In genomic region chr8:53638495-53639171, GRCm38 (mm10) we compare ENCODE assay signal across 8 mouse cellular contexts. TPM values are rescaled to one million over a fixed set of nuclear protein-coding genes. Genes with fewer than 3 reads are reported as not detected.
DNase-seq lines count a peak whose midpoint lies in the region; ATAC-seq and TF ChIP-seq lines count a peak whose summit lies in the region.

Gene Neil3, minus strand, starts transcription at chr8:53639065.

- H3K79me2 ChIP-seq in liver, adult 2 months (ENCODE audit: control insufficient read depth, insufficient read depth, low read length), result no peaks in the 10 kb centered on the region

- TF ChIP-seq POLR2A in liver, adult 2 months (IDR thresholded peaks at IDR 0.05; ENCODE audit: extremely low read depth, insufficient read depth, low read length), result no peak

- no peak for TF ChIP-seq CTCF in liver, adult 2 months (IDR thresholded peaks at IDR 0.05; ENCODE audit: low read depth, low read length)

- peak within 1 kb of the TSS; percentile 75 for H3K9ac ChIP-seq in intestine, embryonic 16.5 days (ENCODE audit: low read depth, low read length)
- H3K9ac ChIP-seq in liver, adult 2 months (ENCODE audit: low read depth, low read length), result no peak within 1 kb of the TSS

- no peaks in the 10 kb centered on the region for H3K9me3 ChIP-seq in intestine, embryonic 16.5 days (ENCODE audit: control insufficient read depth, low read length)

- peak within 1 kb of the TSS; percentile 69 for H3K4me3 ChIP-seq in intestine, embryonic 16.5 days (ENCODE audit: low read length)
- peak within 1 kb of the TSS; percentile 56 for H3K4me3 ChIP-seq in liver, adult 2 months (ENCODE audit: insufficient read depth, low read depth, low read length)

- H3K4me1 ChIP-seq in intestine, embryonic 16.5 days (ENCODE audit: control insufficient read depth, insufficient read depth, low read length), result peaks cover 6% of the 10 kb centered on the region
- H3K4me1 ChIP-seq in liver, adult 2 months (ENCODE audit: control insufficient read depth, insufficient read depth, low read length), result no peaks in the 10 kb centered on the region

- DNase-seq in layer of hippocampus, adult 9-11 months, result peak; percentile 6
- DNase-seq in layer of hippocampus, adult 9-10 months (ENCODE audit: low spot score), result no peak
- peak; percentile 93 for DNase-seq in embryo, embryonic 11 days
- peak; percentile 74 to 88 for DNase-seq in gastrocnemius, postnatal 4 days (ENCODE audit: low spot score in 2 of 2)
- peak; percentile 65 for DNase-seq in liver, adult 2 months (ENCODE audit: extremely low read depth, low read depth, low spot score)
- DNase-seq in splenic B cell, adult 2 months (ENCODE audit: low read depth, low spot score), result peak; percentile 84

- no peaks in the 10 kb centered on the region for H3K27me3 ChIP-seq in intestine, embryonic 16.5 days (replicated peaks; ENCODE audit: control insufficient read depth, insufficient read depth, low read length)
- no peaks in the 10 kb centered on the region for H3K27me3 ChIP-seq in liver, adult 2 months (ENCODE audit: control insufficient read depth, insufficient read depth, low read length)
- H3K27me3 ChIP-seq in splenic B cell, adult 2 months (ENCODE audit: control insufficient read depth, insufficient read depth, low read length, poor library complexity, severe bottlenecking), result no peaks in the 10 kb centered on the region

- peak; percentile 100 for ATAC-seq in intestine, embryonic 16.5 days
- peak; percentile 96 for ATAC-seq in monocyte, adult 5-6 weeks (replicated peaks; ENCODE audit: insufficient number of reproducible peaks, low FRiP score, low TSS enrichment, poor library complexity, severe bottlenecking)

- no peaks in the 10 kb centered on the region for H3K36me3 ChIP-seq in intestine, embryonic 16.5 days (ENCODE audit: control insufficient read depth, insufficient read depth, low read length)
- no peaks in the 10 kb centered on the region for H3K36me3 ChIP-seq in liver, adult 2 months (ENCODE audit: control insufficient read depth, insufficient read depth, low read length)
- no peaks in the 10 kb centered on the region for H3K36me3 ChIP-seq in splenic B cell, adult 2 months (ENCODE audit: control insufficient read depth, insufficient read depth, low read length, poor library complexity, severe bottlenecking)

- H3K27ac ChIP-seq in intestine, embryonic 16.5 days (ENCODE audit: low read length), result 0 out of 2 replicates have a peak within 1 kb of the TSS, but pooled peaks have one; percentile 40
- no peak within 1 kb of the TSS for H3K27ac ChIP-seq in liver, adult 2 months (replicated peaks; ENCODE audit: insufficient read depth, low read depth, low read length)

- WGBS in intestine, embryonic 16.5 days, result 2% methylated on average over 26 of the region's 26 CpGs
- WGBS in liver, adult 2 months, result 2% methylated on average over 26 of the region's 26 CpGs

- peak within 1 kb of the TSS; percentile 71 for H3K4me2 ChIP-seq in intestine, embryonic 16.5 days (ENCODE audit: low read depth, low read length)

RNA-seq across cellular contexts. Expression of gene Neil3, which starts in this region (rescaled TPM):
- total RNA-seq in gastrocnemius, postnatal 4 days (2021), result 10 to 100 TPM; 13.8 to 15.6 TPM
- 19.6 and 24.4 TPM in 2 replicates for polyA plus RNA-seq in intestine, embryonic 16.5 days (2015; fragmentation: Nextera tagmentation; extraction: Ambion mirVana)
- 0.18 and 0.40 TPM in 2 replicates for total RNA-seq in liver, adult 2 months (2014; rRNA removed)
- not detected in 2 replicates for polyA plus RNA-seq in liver, adult 2 months (2012; rRNA removed)
- total RNA-seq in monocyte, adult 5-6 weeks (2017), result 0.48 to 0.78 TPM in 2 of 3 replicates, not detected in the other

Comparison
In these comparisons a context has a peak if more than half of its experiments do, and no peak if none do; other contexts are left out.
1. RNA of gene Neil3 (polyA plus RNA-seq): 19.6 to 24.4 TPM in intestine, embryonic 16.5 days; not detected in liver, adult 2 months; every median in the first group is over 10 times any median in the second.
2. Peak in DNase-seq and H3K4me3 ChIP-seq in liver, adult 2 months; RNA of the gene not detected or under 1 TPM.
3. Peak in ATAC-seq in monocyte, adult 5-6 weeks; RNA of the gene not detected or under 1 TPM.